Mouse (Mus musculus) hindbrain, embryonic 10.5 days (tissue): ENCODE measurements around the gene Olfr107. TPM values are rescaled to one million over a fixed set of nuclear protein-coding genes. Genes with fewer than 3 reads are reported as not detected.

Experiments
- DNase-seq: peaks from one replicate; pipeline ENCODE4 v3.0.0-alpha.2; 2017; ENCODE audit warnings: low spot score
- H3K27ac ChIP-seq: fragments of 300-500 bp; sonication (generic); 2 replicates; pipeline ENCODE4 v1.5.1; 2016; ENCODE audit warnings: mild to moderate bottlenecking, moderate library complexity
- H3K27me3 ChIP-seq: fragments of 300-500 bp; sonication (generic); 2 replicates; pipeline ENCODE4 v1.6.1; 2016; ENCODE audit warnings: mild to moderate bottlenecking; ENCODE audit not compliant: poor library complexity, insufficient read depth, severe bottlenecking
- H3K36me3 ChIP-seq: fragments of 300-500 bp; sonication (generic); 2 replicates; pipeline ENCODE4 v1.6.1; 2016; ENCODE audit warnings: mild to moderate bottlenecking, moderate library complexity
- H3K4me1 ChIP-seq: fragments of 300-500 bp; sonication (generic); replicated peaks from 2 replicates; pipeline ENCODE4 v1.6.1; 2016; ENCODE audit warnings: mild to moderate bottlenecking
- H3K4me3 ChIP-seq: fragments of 300-500 bp; sonication (generic); 2 replicates; pipeline ENCODE4 v1.5.1; 2016; ENCODE audit warnings: mild to moderate bottlenecking, moderate library complexity
- H3K9me3 ChIP-seq: fragments of 300-500 bp; sonication (generic); 2 replicates; pipeline ENCODE4 v1.6.1; 2016; ENCODE audit warnings: mild to moderate bottlenecking, moderate library complexity
- WGBS: fragments of 180-500 bp; shearing (Covaris S2); methylation state at CpG from one replicate; pipeline ENCODE4 v1.1.7; 2016; 5-methylcytosine and 5-hydroxymethylcytosine counted together
- polyA plus RNA-seq: library from polyadenylated mRNA; unstranded; fragments of >200 nt; fragmentation: Nextera tagmentation; extraction: Ambion mirVana; gene quantifications from 2 replicates; pipeline ENCODE4 v1.2.1, GENCODE M21; 2016

Gene Olfr107
- not detected in 2 replicates for polyA plus RNA-seq

DNA sequence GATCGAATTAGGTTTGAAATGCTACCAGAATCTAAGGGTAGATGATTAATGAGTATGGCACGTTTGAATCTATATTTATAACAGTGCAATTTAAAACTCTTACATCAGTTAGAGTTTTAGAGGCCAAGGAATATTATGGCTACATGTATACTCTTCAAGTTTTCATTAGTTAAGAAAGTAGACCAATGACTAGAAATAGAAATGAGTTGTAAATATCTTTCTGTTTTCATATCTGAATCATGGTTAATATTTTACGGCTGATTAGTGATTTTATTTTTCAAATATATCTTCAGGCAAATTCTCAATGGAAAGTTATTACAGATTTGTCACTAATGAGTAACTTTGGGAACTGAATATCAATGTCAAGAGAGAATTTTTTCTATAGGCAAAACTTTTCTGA is at the start of gene Olfr107:
Gene Olfr107, plus strand, starts transcription at position 301 of the 400 bp plus-strand sequence.
- Histone ChIP-seq H3K36me3 (no peaks in the 10 kb centered on the region), H3K4me3 (no peak within 1 kb of the TSS), H3K27me3 (no peaks in the 10 kb centered on the region), H3K4me1 (no peaks in the 10 kb centered on the region), H3K9me3 (no peaks in the 10 kb centered on the region), H3K27ac (no peak within 1 kb of the TSS)
- WGBS = 84% methylated on average over 3 of the region's 3 CpGs
- DNase-seq = no peak

DNA sequence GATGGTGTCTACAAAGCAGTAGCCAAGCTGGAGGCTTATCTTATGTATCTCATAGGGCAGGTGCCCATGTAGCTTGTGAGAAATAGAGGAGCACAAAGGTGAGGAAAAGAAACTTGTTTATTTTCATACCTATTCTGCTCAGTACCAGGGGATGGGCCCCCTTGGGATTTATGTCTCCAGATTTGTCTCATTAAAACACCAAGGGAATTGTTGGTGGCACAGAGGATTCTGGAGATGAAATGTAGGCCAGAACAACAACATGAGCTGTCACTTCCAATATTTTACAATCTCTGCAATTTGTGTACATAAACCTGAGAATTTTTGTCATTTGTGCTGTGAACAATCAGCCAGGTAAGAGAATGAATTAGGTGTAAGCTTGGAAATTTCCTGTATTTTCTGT is 39.7 kb upstream of the Olfr107 start, which contains the start of gene Olfr104-ps:
Gene Olfr104-ps, plus strand, starts transcription at position 301 of the 400 bp plus-strand sequence.
- DNase-seq = no peak
- Histone ChIP-seq H3K9me3 (no peaks in the 10 kb centered on the region), H3K36me3 (no peaks in the 10 kb centered on the region), H3K4me3 (no peak within 1 kb of the TSS), H3K27ac (no peak within 1 kb of the TSS), H3K4me1 (no peaks in the 10 kb centered on the region), H3K27me3 (no peaks in the 10 kb centered on the region)

DNA sequence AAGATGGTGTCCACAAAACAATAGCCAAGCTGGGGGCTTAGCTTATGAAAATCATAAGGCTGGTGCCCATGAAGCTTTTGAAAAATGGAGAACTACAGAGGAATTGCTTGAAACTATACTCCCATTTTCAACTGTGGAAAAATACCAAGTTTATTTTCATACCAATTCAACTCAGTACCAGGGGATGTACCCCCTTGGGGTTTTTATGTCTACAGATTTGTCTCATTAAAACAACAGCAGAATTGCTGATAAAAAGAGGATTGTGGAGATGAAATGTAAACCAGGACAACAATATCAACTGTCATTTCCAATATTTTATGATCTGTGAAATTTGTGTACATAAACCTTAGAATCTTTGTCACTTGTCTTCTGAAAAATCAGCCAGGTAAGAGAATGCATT is 20.3 kb upstream of the Olfr107 start, which contains the start of gene Olfr105-ps:
Gene Olfr105-ps, plus strand, starts transcription at position 301 of the 400 bp plus-strand sequence.
- DNase-seq = no peak
- H3K36me3 ChIP-seq = no peaks in the 10 kb centered on the region

DNA sequence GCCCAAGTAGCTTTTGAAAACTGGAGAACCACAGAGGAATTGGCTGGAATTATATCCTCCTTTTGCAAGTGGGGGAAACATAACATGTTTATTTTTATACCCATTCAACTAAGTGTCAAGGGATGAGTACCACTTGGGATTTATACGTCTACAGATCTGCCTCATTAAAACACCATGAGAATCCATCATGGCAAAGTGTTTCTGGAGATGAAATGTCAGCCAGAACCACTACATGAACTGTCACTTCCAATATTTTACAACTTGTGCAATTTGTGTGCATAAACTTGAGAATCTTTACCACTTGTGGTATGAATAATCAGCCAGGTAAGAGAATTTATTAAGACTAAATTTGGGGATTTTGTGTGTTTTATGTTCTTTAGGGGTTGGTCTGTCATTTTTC is 8.9 kb upstream of the Olfr107 start, which contains the start of gene Olfr106-ps:
Gene Olfr106-ps, plus strand, starts transcription at position 301 of the 400 bp plus-strand sequence.
- no peak within 1 kb of the TSS for H3K27ac ChIP-seq
- H3K4me3 ChIP-seq = no peak within 1 kb of the TSS
- no peak for DNase-seq
- no peaks in the 10 kb centered on the region for H3K36me3 ChIP-seq
- no peaks in the 10 kb centered on the region for H3K9me3 ChIP-seq
- no peaks in the 10 kb centered on the region for H3K4me1 ChIP-seq
- 67% methylated on average over 1 of the region's 1 CpGs for WGBS
- H3K27me3 ChIP-seq = no peaks in the 10 kb centered on the region

More for the DNA sequence above, 20.3 kb upstream of the Olfr107 start, which contains the start of gene Olfr105-ps:
- Histone ChIP-seq H3K4me1 (no peaks in the 10 kb centered on the region), H3K4me3 (no peak within 1 kb of the TSS), H3K27me3 (no peaks in the 10 kb centered on the region), H3K27ac (no peak within 1 kb of the TSS), H3K9me3 (no peaks in the 10 kb centered on the region)

DNA sequence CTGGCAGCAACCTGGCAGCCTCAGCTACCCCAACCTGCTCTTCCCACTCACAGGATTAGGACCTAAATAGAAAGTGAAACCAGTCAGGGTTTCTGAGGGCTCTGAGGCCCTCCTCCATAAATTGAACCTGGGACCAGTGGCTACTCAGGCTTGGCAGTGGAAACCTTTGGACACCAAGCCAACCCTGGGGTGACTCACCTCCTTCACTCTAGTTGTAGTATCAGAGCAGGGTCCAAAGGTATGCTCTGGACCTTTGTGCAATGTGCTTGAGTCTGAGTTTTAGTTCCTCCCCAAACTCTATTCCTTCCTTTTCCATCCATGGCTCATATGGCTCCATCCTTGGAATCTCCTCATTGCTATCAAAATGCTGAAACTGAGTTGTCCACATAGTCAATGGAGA is 14.4 kb downstream of the Olfr107 start:
- H3K4me3 ChIP-seq = no peak overlapping the region
- no peaks in the 10 kb centered on the region for H3K27me3 ChIP-seq
- H3K4me1 ChIP-seq = no peaks in the 10 kb centered on the region
- peaks cover 14% of the 10 kb centered on the region; the same call in 1 of the 2 replicates for H3K9me3 ChIP-seq
- H3K36me3 ChIP-seq = no peaks in the 10 kb centered on the region
- no peak for DNase-seq
- no peak overlapping the region for H3K27ac ChIP-seq

DNA sequence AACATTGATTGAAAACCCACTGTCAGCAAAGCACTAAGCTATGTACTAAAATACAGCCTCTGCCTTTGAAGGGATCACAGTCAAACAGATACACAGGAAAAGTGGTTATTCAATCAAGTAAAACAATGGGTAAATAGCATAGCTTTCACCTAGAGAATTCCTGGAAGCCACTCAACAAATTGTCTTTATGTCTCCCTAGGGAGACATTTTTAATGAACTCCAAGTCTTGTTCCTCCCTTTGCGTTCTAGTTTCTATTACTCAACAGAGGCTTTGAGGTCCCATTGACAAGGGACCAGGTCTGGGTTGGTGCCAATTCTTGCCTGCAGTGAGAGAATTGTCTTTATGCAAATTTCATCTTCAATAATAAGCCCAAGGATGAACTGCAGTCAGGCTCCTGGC is 46.2 kb downstream of the Olfr107 start, which contains the start of gene Olfr108:
Gene Olfr108, plus strand, starts transcription at position 301 of the 400 bp plus-strand sequence.
- Histone ChIP-seq H3K27ac (no peak within 1 kb of the TSS), H3K9me3 (no peaks in the 10 kb centered on the region), H3K4me3 (no peak within 1 kb of the TSS), H3K36me3 (no peaks in the 10 kb centered on the region), H3K4me1 (no peaks in the 10 kb centered on the region), H3K27me3 (no peaks in the 10 kb centered on the region)
- no peak for DNase-seq
- WGBS = 91% methylated on average over 1 of the region's 1 CpGs

Other genes with a start within 250 kb of the Olfr107 start
- not detected in 2 replicates for gene Olfr93, start 237.7 kb upstream of the Olfr107 start, polyA plus RNA-seq
- not detected in 2 replicates for gene Ubd, start 205.3 kb upstream of the Olfr107 start, polyA plus RNA-seq
- not detected in 2 replicates for gene Olfr94, start 198.2 kb upstream of the Olfr107 start, polyA plus RNA-seq
- gene Olfr95, start 186.1 kb upstream of the Olfr107 start, polyA plus RNA-seq = not detected in 2 replicates
- gene Olfr96, start 179.1 kb upstream of the Olfr107 start, polyA plus RNA-seq = not detected in 2 replicates
- not detected in 2 replicates for gene Olfr97, start 161.9 kb upstream of the Olfr107 start, polyA plus RNA-seq
- gene Olfr98, start 135.5 kb upstream of the Olfr107 start, polyA plus RNA-seq = not detected in 2 replicates
- gene H2-M3, start 129.0 kb upstream of the Olfr107 start, polyA plus RNA-seq = 1.1 and 1.4 TPM in 2 replicates
- gene Olfr99, start 115.8 kb upstream of the Olfr107 start, polyA plus RNA-seq = not detected in 2 replicates
- not detected in 2 replicates for gene Olfr101, start 94.9 kb upstream of the Olfr107 start, polyA plus RNA-seq
- not detected in 2 replicates for gene Olfr102, start 82.2 kb upstream of the Olfr107 start, polyA plus RNA-seq
- gene Olfr103, start 59.5 kb upstream of the Olfr107 start, polyA plus RNA-seq = not detected in 2 replicates
- gene Olfr104-ps, start 39.6 kb upstream of the Olfr107 start, polyA plus RNA-seq = not detected in 2 replicates
- not detected in 2 replicates for gene Olfr105-ps, start 20.2 kb upstream of the Olfr107 start, polyA plus RNA-seq
- not detected in 2 replicates for gene Olfr106-ps, start 8.8 kb upstream of the Olfr107 start, polyA plus RNA-seq
- gene Olfr108, start 46.3 kb downstream of the Olfr107 start, polyA plus RNA-seq = not detected in 2 replicates
- not detected in 2 replicates for gene Olfr109, start 59.7 kb downstream of the Olfr107 start, polyA plus RNA-seq
- not detected in 2 replicates for gene H2-M2, start 84.3 kb downstream of the Olfr107 start, polyA plus RNA-seq
- not detected in 2 replicates for gene Olfr110, start 93.2 kb downstream of the Olfr107 start, polyA plus RNA-seq
- not detected in 2 replicates for gene Olfr111, start 108.8 kb downstream of the Olfr107 start, polyA plus RNA-seq
- not detected in 2 replicates for gene Olfr112, start 170.2 kb downstream of the Olfr107 start, polyA plus RNA-seq
- not detected in 2 replicates for gene Olfr113, start 178.4 kb downstream of the Olfr107 start, polyA plus RNA-seq
- not detected in 2 replicates for gene Olfr114, start 193.5 kb downstream of the Olfr107 start, polyA plus RNA-seq
- gene Olfr115, start 227.9 kb downstream of the Olfr107 start, polyA plus RNA-seq = not detected in 2 replicates
- gene Olfr116, start 228.0 kb downstream of the Olfr107 start, polyA plus RNA-seq = not detected in 2 replicates